ENCODE assay signal across 16 mouse cellular contexts in the genomic region with DNA sequence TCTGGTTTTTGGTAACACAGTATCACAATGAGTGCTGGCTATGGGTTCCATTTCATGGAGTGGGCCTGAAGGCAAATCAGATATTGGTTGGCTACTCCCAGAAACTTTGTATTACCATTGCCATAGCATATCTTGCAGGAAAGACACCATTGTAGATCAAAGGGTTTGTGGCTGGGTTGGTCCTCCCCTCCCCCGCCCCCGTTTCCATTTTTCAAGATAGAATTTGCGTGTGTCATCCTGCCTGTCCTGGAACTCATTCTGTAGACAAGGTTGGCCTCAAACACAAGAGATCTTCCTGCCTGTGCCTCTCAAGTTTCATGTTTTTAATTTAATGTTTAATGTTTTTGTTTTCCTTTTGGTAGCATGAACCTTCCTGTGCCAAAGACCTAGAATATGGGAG.
"Had no signal": no experiment of that assay in that cellular context is flagged by ENCODE, and none has a peak within 500 bp of the region (broad histone marks: within the 10 kb centered on the region; RNA-seq: fewer than 3 reads in every experiment).

No protein-coding gene starts in this region.

- H3K4me2 ChIP-seq: kidney, embryonic 15.5 days; liver, embryonic 13.5 days; midbrain, embryonic 11.5 days; neural tube, embryonic 13.5 days had no signal

- H3K27ac ChIP-seq: kidney, embryonic 15.5 days; left cerebral cortex, adult 2 months; liver, embryonic 13.5 days; neural tube, embryonic 13.5 days; stomach, postnatal 0 days had no signal

- DNase-seq: kidney, adult 2 months; kidney, postnatal 10 days; kidney, postnatal 36 days; layer of hippocampus, postnatal 36 days; liver, embryonic 13.5 days; lung, adult 2 months; lung, postnatal 14 days; midbrain, embryonic 14.5 days; right cerebral cortex, postnatal 4 days; thymus, adult 2 months; thymus, postnatal 36 days had no signal

- H3K9me3 ChIP-seq: kidney, embryonic 15.5 days; liver, embryonic 13.5 days; neural tube, embryonic 13.5 days had no signal

- H3K27me3 ChIP-seq: kidney, embryonic 15.5 days; liver, embryonic 13.5 days; neural tube, embryonic 13.5 days had no signal

- H3K9ac ChIP-seq: kidney, embryonic 15.5 days; liver, embryonic 13.5 days; neural tube, embryonic 13.5 days had no signal

- H3K4me3 ChIP-seq: kidney, embryonic 15.5 days; left cerebral cortex, adult 2 months; liver, embryonic 13.5 days; neural tube, embryonic 13.5 days had no signal
